Mouse (Mus musculus) B cell, adult (primary cell): ENCODE data around the gene Sgca. TPM values are rescaled to one million over a fixed set of nuclear protein-coding genes. Genes with fewer than 3 reads are reported as not detected.

Source experiments
- total RNA-seq: library from RNA; stranded (reverse); gene quantifications from 4 replicates; pipeline ENCODE4 v1.2.4, GENCODE M21; 2023; ENCODE audit not compliant: inconsistent age

Gene Sgca
- not detected in 4 replicates for total RNA-seq

GRCm38 (mm10) chr11:94976199-94976598 lies at the start of gene Sgca:
Sgca (minus strand) TSS chr11:94976327.

GRCm38 (mm10) chr11:95009629-95010014 lies 33.5 kb upstream of the Sgca start, which contains the start of gene Samd14:
Samd14 (plus strand) TSS chr11:95009879.

GRCm38 (mm10) chr11:94990749-94991577 lies 14.8 kb upstream of the Sgca start, which contains the start of gene Ppp1r9b:
Ppp1r9b (plus strand) TSS chr11:94991035.

GRCm38 (mm10) chr11:94967419-94967818 lies 8.7 kb downstream of the Sgca start, which contains the start of gene Hils1:
Hils1 (plus strand) TSS chr11:94967593.

GRCm38 (mm10) chr11:94936045-94936444 lies 40.1 kb downstream of the Sgca start, which contains the start of gene Col1a1:
Col1a1 (plus strand) TSS chr11:94936224.

Other genes starting within 250 kb of the Sgca start
- 0.60 TPM in 1 of 4 replicates, not detected in the others for gene Cdc34b, start 234.5 kb downstream of the Sgca start, total RNA-seq
- gene Tmem92, start 193.6 kb downstream of the Sgca start, total RNA-seq: not detected in 4 replicates
- 0.22 to 0.48 TPM (median 0.34 TPM) in 4 replicates for gene Col1a1, start 40.1 kb downstream of the Sgca start, total RNA-seq
- gene Hils1, start 8.7 kb downstream of the Sgca start, total RNA-seq: not detected in 4 replicates
- 68.2 to 75.8 TPM (median 72.0 TPM) in 4 replicates for gene Ppp1r9b, start 14.7 kb upstream of the Sgca start, total RNA-seq
- 0.21 to 0.96 TPM (median 0.24 TPM) in 3 of 4 replicates, not detected in the other for gene Samd14, start 33.6 kb upstream of the Sgca start, total RNA-seq
- 8.9 to 13.2 TPM (median 11.7 TPM) in 4 replicates for gene Pdk2, start 65.0 kb upstream of the Sgca start, total RNA-seq
- 0.39 to 2.0 TPM (median 0.66 TPM) in 4 replicates for gene Itga3, start 100.5 kb upstream of the Sgca start, total RNA-seq
- not detected in 4 replicates for gene Dlx3, start 143.8 kb upstream of the Sgca start, total RNA-seq
- gene Dlx4, start 169.9 kb upstream of the Sgca start, total RNA-seq: not detected in 4 replicates